Comparison of ENCODE assay signal across 34 mouse cellular contexts in the genomic region with DNA sequence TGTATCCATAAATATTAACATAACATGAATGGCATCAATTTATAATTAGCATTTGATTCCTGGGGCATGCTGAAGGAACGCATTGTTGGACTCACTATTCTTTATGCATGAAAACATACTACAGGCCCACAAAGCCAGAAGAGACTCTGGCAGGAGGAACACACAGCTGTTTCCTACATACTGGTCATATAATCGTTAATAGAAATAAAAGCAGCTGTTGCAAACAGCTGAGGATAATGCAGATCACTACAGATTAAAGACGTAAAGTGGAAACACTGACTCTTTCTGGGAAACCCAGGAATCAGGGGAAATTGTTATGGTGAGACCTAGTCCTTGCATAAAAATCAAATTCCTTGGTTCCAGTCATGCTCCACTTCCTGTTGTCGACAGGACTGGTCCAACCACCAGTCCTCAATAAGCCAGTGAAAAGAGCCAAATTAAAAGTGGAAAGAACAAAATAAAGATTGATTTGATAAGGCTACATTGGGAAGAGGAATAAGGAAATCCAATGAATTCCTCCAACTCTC. TPM values are rescaled to one million over a fixed set of nuclear protein-coding genes. Genes with fewer than 3 reads are reported as not detected.
DNase-seq lines count a peak whose midpoint lies in the region; ATAC-seq lines count a peak whose summit lies in the region.
"Had no signal": no experiment of that assay in that cellular context is flagged by ENCODE, and none has a peak within 500 bp of the region (broad histone marks: within the 10 kb centered on the region; RNA-seq: fewer than 3 reads in every experiment).

No protein-coding gene starts in this region.

- WGBS in limb, embryonic 12.5 days, result 59% methylated on average over 4 of the region's 4 CpGs
- WGBS in limb, embryonic 10.5 days, result 84% methylated on average over 4 of the region's 4 CpGs
- WGBS in limb, embryonic 13.5 days, result 56% methylated on average over 4 of the region's 4 CpGs

- H3K4me1 ChIP-seq in limb, embryonic 12.5 days (replicated peaks), result no peaks in the 10 kb centered on the region
- no peaks in the 10 kb centered on the region for H3K4me1 ChIP-seq in limb, embryonic 10.5 days
- H3K4me1 ChIP-seq in limb, embryonic 13.5 days, result no peaks in the 10 kb centered on the region
- H3K4me1 ChIP-seq: embryonic facial prominence, embryonic 12.5 days; heart, embryonic 12.5 days; heart, embryonic 15.5 days; hindbrain, embryonic 10.5 days; hindbrain, embryonic 13.5 days had no signal

- H3K27me3 ChIP-seq in limb, embryonic 12.5 days, result no peaks in the 10 kb centered on the region
- no peaks in the 10 kb centered on the region for H3K27me3 ChIP-seq in limb, embryonic 10.5 days (ENCODE audit: low read depth, poor library complexity, severe bottlenecking)
- H3K27me3 ChIP-seq in limb, embryonic 13.5 days, result no peaks in the 10 kb centered on the region
- H3K27me3 ChIP-seq: embryonic facial prominence, embryonic 12.5 days; heart, embryonic 12.5 days; heart, embryonic 15.5 days; hindbrain, embryonic 13.5 days had no signal

- peak; percentile 13 for DNase-seq in kidney, adult 9 months
- no peak for DNase-seq in kidney, postnatal 10 days
- no peak for DNase-seq in limb, embryonic 10.5 days (ENCODE audit: low spot score)
- DNase-seq in cerebellum, postnatal 25 days, result no peak
- DNase-seq: adrenal gland, adult 2 months; adrenal gland, postnatal 14 days; cerebellum, adult 11 months; cerebellum, adult 2 months; cerebellum, adult 9-11 months; cerebellum, postnatal 36 days; embryo, embryonic 11 days; forebrain, postnatal 0 days; gastrocnemius, postnatal 25 days; heart, adult 18-20 months; heart, postnatal 10 days; heart, postnatal 36 days had no signal

- no peak overlapping the region for H3K27ac ChIP-seq in limb, embryonic 12.5 days
- H3K27ac ChIP-seq in limb, embryonic 10.5 days, result no peak overlapping the region
- H3K27ac ChIP-seq in limb, embryonic 13.5 days, result no peak overlapping the region
- H3K27ac ChIP-seq: embryonic facial prominence, embryonic 12.5 days; heart, embryonic 15.5 days; hindbrain, embryonic 10.5 days; hindbrain, embryonic 13.5 days had no signal

- no peak overlapping the region for H3K4me3 ChIP-seq in limb, embryonic 12.5 days (replicated peaks)
- H3K4me3 ChIP-seq in limb, embryonic 10.5 days, result no peak overlapping the region
- H3K4me3 ChIP-seq in limb, embryonic 13.5 days, result no peak overlapping the region
- H3K4me3 ChIP-seq: embryonic facial prominence, embryonic 12.5 days; heart, embryonic 12.5 days; heart, embryonic 15.5 days; hindbrain, embryonic 10.5 days; hindbrain, embryonic 13.5 days had no signal

- no peaks in the 10 kb centered on the region for H3K9me3 ChIP-seq in limb, embryonic 12.5 days
- H3K9me3 ChIP-seq in limb, embryonic 10.5 days (replicated peaks), result no peaks in the 10 kb centered on the region
- no peaks in the 10 kb centered on the region for H3K9me3 ChIP-seq in limb, embryonic 13.5 days
- H3K9me3 ChIP-seq: embryonic facial prominence, embryonic 12.5 days; heart, embryonic 12.5 days; heart, embryonic 15.5 days; hindbrain, embryonic 10.5 days; hindbrain, embryonic 13.5 days had no signal

- no peak overlapping the region for H3K9ac ChIP-seq in limb, embryonic 12.5 days (replicated peaks)
- H3K9ac ChIP-seq in limb, embryonic 13.5 days, result no peak overlapping the region
- H3K9ac ChIP-seq: embryonic facial prominence, embryonic 12.5 days; forebrain, postnatal 0 days; heart, embryonic 12.5 days; heart, embryonic 15.5 days; hindbrain, embryonic 13.5 days had no signal

- ATAC-seq in limb, embryonic 12.5 days (ENCODE audit: insufficient number of reproducible peaks, insufficient read depth, low FRiP score, low TSS enrichment, low read depth), result 0 out of 2 replicates have a peak, but pooled peaks have one; percentile 56
- peak; percentile 67 for ATAC-seq in limb, embryonic 13.5 days (ENCODE audit: low FRiP score, low read depth)
- no peak for ATAC-seq in megakaryocyte, adult 5-6 weeks (ENCODE audit: poor library complexity, severe bottlenecking)
- ATAC-seq: CD4-positive, CD25-positive, alpha-beta regulatory T cell, adult 4 months; forebrain, embryonic 14.5 days; forebrain, postnatal 0 days; hindbrain, embryonic 16.5 days had no signal

- no peak overlapping the region for H3K4me2 ChIP-seq in limb, embryonic 12.5 days
- H3K4me2 ChIP-seq in limb, embryonic 13.5 days (replicated peaks), result no peak overlapping the region
- H3K4me2 ChIP-seq: embryonic facial prominence, embryonic 12.5 days; heart, embryonic 12.5 days; heart, embryonic 15.5 days; hindbrain, embryonic 13.5 days had no signal

- H3K36me3 ChIP-seq in limb, embryonic 12.5 days, result no peaks in the 10 kb centered on the region
- H3K36me3 ChIP-seq in limb, embryonic 10.5 days, result no peaks in the 10 kb centered on the region
- H3K36me3 ChIP-seq in limb, embryonic 13.5 days, result no peaks in the 10 kb centered on the region
- H3K36me3 ChIP-seq: embryonic facial prominence, embryonic 12.5 days; heart, embryonic 12.5 days; heart, embryonic 15.5 days; hindbrain, embryonic 10.5 days; hindbrain, embryonic 13.5 days had no signal

RNA-seq across cellular contexts. Expression of gene Tmem225, which starts 7.3 kb away (rescaled TPM):
- not detected in 2 replicates for polyA plus RNA-seq in limb, embryonic 12.5 days (2016; fragmentation: Nextera tagmentation; extraction: Ambion mirVana)
- not detected in 2 replicates for polyA plus RNA-seq in limb, embryonic 10.5 days (2016; fragmentation: Nextera tagmentation; extraction: Ambion mirVana)
- not detected in 2 replicates for polyA plus RNA-seq in limb, embryonic 13.5 days (2015; fragmentation: Nextera tagmentation; extraction: Ambion mirVana)
- total RNA-seq in megakaryocyte, adult 5-6 weeks (2015), result not detected in 2 replicates
- total RNA-seq in megakaryocyte, adult 5-6 weeks (2017), result not detected in 2 replicates
- total RNA-seq: adrenal gland, adult 2 months; adrenal gland, postnatal 14 days; adrenal gland, postnatal 4 days; forebrain, postnatal 0 days; gastrocnemius, adult 8-10 months; gastrocnemius, postnatal 25 days; heart, adult 18-20 months; heart, postnatal 10 days; heart, postnatal 36 days; MEL had no signal
- polyA plus RNA-seq: adrenal gland, adult 2 months; C2C12; CD4-positive, CD25-positive, alpha-beta regulatory T cell, adult 4 months; cerebellum, adult 2 months; cortical plate, adult 2 months; embryonic facial prominence, embryonic 12.5 days; forebrain, embryonic 11.5 days; forebrain, embryonic 14.5 days; forebrain, postnatal 0 days; gonadal fat pad, adult 2 months; heart, embryonic 12.5 days; heart, embryonic 15.5 days; hindbrain, embryonic 10.5 days; hindbrain, embryonic 13.5 days; hindbrain, embryonic 16.5 days had no signal

RNA-seq across cellular contexts. Expression of gene Olfr985, which starts 25.2 kb away (rescaled TPM):
- not detected in 2 replicates for polyA plus RNA-seq in limb, embryonic 12.5 days (2016; fragmentation: Nextera tagmentation; extraction: Ambion mirVana)
- not detected in 2 replicates for polyA plus RNA-seq in limb, embryonic 10.5 days (2016; fragmentation: Nextera tagmentation; extraction: Ambion mirVana)
- not detected in 2 replicates for polyA plus RNA-seq in limb, embryonic 13.5 days (2015; fragmentation: Nextera tagmentation; extraction: Ambion mirVana)
- not detected in 2 replicates for total RNA-seq in megakaryocyte, adult 5-6 weeks (2015)
- not detected in 2 replicates for total RNA-seq in megakaryocyte, adult 5-6 weeks (2017)
- total RNA-seq: adrenal gland, adult 2 months; adrenal gland, postnatal 14 days; adrenal gland, postnatal 4 days; forebrain, postnatal 0 days; gastrocnemius, adult 8-10 months; gastrocnemius, postnatal 25 days; heart, adult 18-20 months; heart, postnatal 10 days; heart, postnatal 36 days; MEL had no signal
- polyA plus RNA-seq: adrenal gland, adult 2 months; C2C12; CD4-positive, CD25-positive, alpha-beta regulatory T cell, adult 4 months; cerebellum, adult 2 months; cortical plate, adult 2 months; embryonic facial prominence, embryonic 12.5 days; forebrain, embryonic 11.5 days; forebrain, embryonic 14.5 days; forebrain, postnatal 0 days; gonadal fat pad, adult 2 months; heart, embryonic 12.5 days; heart, embryonic 15.5 days; hindbrain, embryonic 10.5 days; hindbrain, embryonic 13.5 days; hindbrain, embryonic 16.5 days had no signal

RNA-seq across cellular contexts. Expression of gene Olfr986, which starts 25.5 kb away (rescaled TPM):
- not detected in 2 replicates for polyA plus RNA-seq in limb, embryonic 12.5 days (2016; fragmentation: Nextera tagmentation; extraction: Ambion mirVana)
- polyA plus RNA-seq in limb, embryonic 10.5 days (2016; fragmentation: Nextera tagmentation; extraction: Ambion mirVana), result not detected in 2 replicates
- polyA plus RNA-seq in limb, embryonic 13.5 days (2015; fragmentation: Nextera tagmentation; extraction: Ambion mirVana), result 0.05 TPM in 1 of 2 replicates, not detected in the other
- not detected in 2 replicates for total RNA-seq in megakaryocyte, adult 5-6 weeks (2015)
- not detected in 2 replicates for total RNA-seq in megakaryocyte, adult 5-6 weeks (2017)
- total RNA-seq: adrenal gland, adult 2 months; adrenal gland, postnatal 14 days; adrenal gland, postnatal 4 days; forebrain, postnatal 0 days; gastrocnemius, adult 8-10 months; gastrocnemius, postnatal 25 days; heart, adult 18-20 months; heart, postnatal 36 days; MEL had no signal
- polyA plus RNA-seq: adrenal gland, adult 2 months; C2C12; CD4-positive, CD25-positive, alpha-beta regulatory T cell, adult 4 months; cerebellum, adult 2 months; cortical plate, adult 2 months; forebrain, embryonic 11.5 days; forebrain, embryonic 14.5 days; forebrain, postnatal 0 days; gonadal fat pad, adult 2 months; heart, embryonic 12.5 days; heart, embryonic 15.5 days; hindbrain, embryonic 10.5 days; hindbrain, embryonic 13.5 days had no signal

RNA-seq across cellular contexts. Expression of gene Zfp202, which starts 36.9 kb away (rescaled TPM):
- 7.4 and 8.8 TPM in 2 replicates for polyA plus RNA-seq in limb, embryonic 12.5 days (2016; fragmentation: Nextera tagmentation; extraction: Ambion mirVana)
- 7.5 and 8.4 TPM in 2 replicates for polyA plus RNA-seq in limb, embryonic 10.5 days (2016; fragmentation: Nextera tagmentation; extraction: Ambion mirVana)
- polyA plus RNA-seq in limb, embryonic 13.5 days (2015; fragmentation: Nextera tagmentation; extraction: Ambion mirVana), result 6.8 and 7.7 TPM in 2 replicates
- 1.9 and 2.0 TPM in 2 replicates for total RNA-seq in megakaryocyte, adult 5-6 weeks (2015)
- total RNA-seq in megakaryocyte, adult 5-6 weeks (2017), result 1.4 and 1.6 TPM in 2 replicates

RNA-seq across cellular contexts. Expression of gene Olfr984, which starts 41.2 kb away (rescaled TPM):
- 0.04 TPM in 1 of 2 replicates, not detected in the other for polyA plus RNA-seq in limb, embryonic 12.5 days (2016; fragmentation: Nextera tagmentation; extraction: Ambion mirVana)
- polyA plus RNA-seq in limb, embryonic 10.5 days (2016; fragmentation: Nextera tagmentation; extraction: Ambion mirVana), result not detected in 2 replicates
- not detected in 2 replicates for polyA plus RNA-seq in limb, embryonic 13.5 days (2015; fragmentation: Nextera tagmentation; extraction: Ambion mirVana)
- total RNA-seq in megakaryocyte, adult 5-6 weeks (2015), result not detected in 2 replicates
- 0.04 TPM in 1 of 2 replicates, not detected in the other for total RNA-seq in megakaryocyte, adult 5-6 weeks (2017)
- total RNA-seq: adrenal gland, adult 2 months; adrenal gland, postnatal 14 days; adrenal gland, postnatal 4 days; forebrain, postnatal 0 days; gastrocnemius, adult 8-10 months; gastrocnemius, postnatal 25 days; heart, adult 18-20 months; heart, postnatal 10 days; heart, postnatal 36 days; MEL had no signal
- polyA plus RNA-seq: adrenal gland, adult 2 months; C2C12; CD4-positive, CD25-positive, alpha-beta regulatory T cell, adult 4 months; cerebellum, adult 2 months; cortical plate, adult 2 months; embryonic facial prominence, embryonic 12.5 days; forebrain, embryonic 11.5 days; forebrain, embryonic 14.5 days; forebrain, postnatal 0 days; gonadal fat pad, adult 2 months; heart, embryonic 12.5 days; heart, embryonic 15.5 days; hindbrain, embryonic 10.5 days; hindbrain, embryonic 13.5 days; hindbrain, embryonic 16.5 days had no signal
